Mouse (Mus musculus): ENCODE measurements around the gene Babam2. TPM values are rescaled to one million over a fixed set of nuclear protein-coding genes. Genes with fewer than 3 reads are reported as not detected.
A peak's percentile ranks its signal among the peaks of the same experiment; 100 is the strongest.

The Babam2 gene
- total RNA-seq, 2 experiments from 2014 or later: 41.3 to 44.5 TPM

- intact Hi-C loops (cut with DNase I): no loop called here
These were observed 354.4 kb downstream of the Babam2 start for GRCm38 (mm10) chr5:32051899-32052298.

GRCm38 (mm10) chr5:32052467-32052866 lies 355.0 kb downstream of the Babam2 start:
- intact Hi-C loops (cut with DNase I): no loop called here
- DNase-seq (ENCODE audit: low spot score in 2 of 2): no peak

More at GRCm38 (mm10) chr5:32051899-32052298, 354.4 kb downstream of the Babam2 start:
- no peak for DNase-seq (ENCODE audit: low spot score in 2 of 2)

- intact Hi-C loops (cut with DNase I): no loop called here
- DNase-seq (ENCODE audit: low spot score in 2 of 2): no peak
These were observed 356.0 kb downstream of the Babam2 start for GRCm38 (mm10) chr5:32053476-32053875.

GRCm38 (mm10) chr5:32055676-32056075 lies 358.2 kb downstream of the Babam2 start:
- intact Hi-C loops (cut with DNase I): no loop called here
- DNase-seq (ENCODE audit: low spot score in 2 of 2): no peak

GRCm38 (mm10) chr5:32056126-32056525 lies 358.6 kb downstream of the Babam2 start:
- DNase-seq (ENCODE audit: low spot score in 2 of 2): no peak
- intact Hi-C loops (cut with DNase I): no loop called here

- intact Hi-C loops (cut with DNase I): no loop called here
- no peak for DNase-seq (ENCODE audit: low spot score in 2 of 2)
These were observed 361.2 kb downstream of the Babam2 start for GRCm38 (mm10) chr5:32058481-32059253.

GRCm38 (mm10) chr5:32059254-32059796 lies 361.8 kb downstream of the Babam2 start:
- DNase-seq (ENCODE audit: low spot score in 2 of 2): no peak
- intact Hi-C loops (cut with DNase I): no loop called here

GRCm38 (mm10) chr5:32060485-32060884 lies 363.0 kb downstream of the Babam2 start:
- intact Hi-C loops (cut with DNase I): no loop called here
- no peak for DNase-seq (ENCODE audit: low spot score in 2 of 2)

- no peak for DNase-seq (ENCODE audit: low spot score in 2 of 2)
- intact Hi-C loops (cut with DNase I): no loop called here
These were observed 364.4 kb downstream of the Babam2 start for GRCm38 (mm10) chr5:32061854-32062253.

GRCm38 (mm10) chr5:32064341-32065105 lies 367.0 kb downstream of the Babam2 start:
- intact Hi-C loops (cut with DNase I): no loop called here
- DNase-seq (ENCODE audit: low spot score in 2 of 2): no peak

GRCm38 (mm10) chr5:32066015-32066734 lies 368.7 kb downstream of the Babam2 start:
- intact Hi-C loops (cut with DNase I): no loop called here
- no peak for DNase-seq (ENCODE audit: low spot score in 2 of 2)

- intact Hi-C loops (cut with DNase I): no loop called here
These were observed 369.4 kb downstream of the Babam2 start for GRCm38 (mm10) chr5:32066839-32067238.

GRCm38 (mm10) chr5:32068616-32069015 lies 371.1 kb downstream of the Babam2 start:
- no peak for DNase-seq (ENCODE audit: low spot score in 2 of 2)

More at GRCm38 (mm10) chr5:32066839-32067238, 369.4 kb downstream of the Babam2 start:
- no peak for DNase-seq (ENCODE audit: low spot score in 2 of 2)

GRCm38 (mm10) chr5:32069096-32069495 lies 371.6 kb downstream of the Babam2 start:
- no peak for DNase-seq (ENCODE audit: low spot score in 2 of 2)
- intact Hi-C loops (cut with DNase I): no loop called here

More at GRCm38 (mm10) chr5:32068616-32069015, 371.1 kb downstream of the Babam2 start:
- intact Hi-C loops (cut with DNase I): no loop called here

- DNase-seq (ENCODE audit: low spot score in 2 of 2): no peak
- intact Hi-C loops (cut with DNase I): no loop called here
These were observed 372.2 kb downstream of the Babam2 start for GRCm38 (mm10) chr5:32069566-32070169.

GRCm38 (mm10) chr5:32070781-32071180 lies 373.3 kb downstream of the Babam2 start:
- no peak for DNase-seq (ENCODE audit: low spot score in 2 of 2)
- intact Hi-C loops (cut with DNase I): no loop called here

GRCm38 (mm10) chr5:32071314-32071713 lies 373.8 kb downstream of the Babam2 start:
- peak in 1 of 2 experiments; percentile 37 for DNase-seq (ENCODE audit: low spot score in 2 of 2)
- intact Hi-C loops (cut with DNase I): no loop called here

- intact Hi-C loops (cut with DNase I): no loop called here
- DNase-seq (ENCODE audit: low spot score in 2 of 2): no peak
These were observed 374.3 kb downstream of the Babam2 start for GRCm38 (mm10) chr5:32071824-32072223.

- no peak for DNase-seq (ENCODE audit: low spot score in 2 of 2)
These were observed 375.4 kb downstream of the Babam2 start for GRCm38 (mm10) chr5:32072877-32073276.

More at GRCm38 (mm10) chr5:32072877-32073276, 375.4 kb downstream of the Babam2 start:
- intact Hi-C loops (cut with DNase I): no loop called here
